Mouse (Mus musculus): Measurements from ENCODE around the gene 5430419D17Rik.

The 5430419D17Rik gene

GRCm38 (mm10) chr7:131317587-131317986, 143.4 kb downstream of the 5430419D17Rik start:
- DNase-seq (ENCODE audit: low spot score): no peak

DNA sequence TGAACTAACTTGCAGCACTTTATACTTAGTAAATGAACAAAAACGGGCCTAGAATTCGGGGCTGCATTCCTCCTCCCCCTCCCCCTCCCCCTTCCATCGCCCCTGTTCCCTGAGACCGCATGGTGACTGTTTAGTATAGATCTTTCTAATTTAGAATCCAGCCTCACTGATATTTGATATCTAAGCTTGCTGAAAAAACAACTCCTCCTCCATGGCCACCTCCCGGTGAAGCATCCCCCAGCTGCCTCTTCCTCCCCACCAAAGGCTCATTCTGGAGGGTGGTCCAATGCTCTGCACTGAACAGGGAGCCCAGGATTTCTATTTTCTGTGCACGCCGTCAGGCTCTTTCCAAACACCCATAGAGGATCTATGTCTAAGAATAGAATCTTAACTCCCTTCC, 144.1 kb downstream of the 5430419D17Rik start:
- no peak for DNase-seq (ENCODE audit: low spot score)

DNA sequence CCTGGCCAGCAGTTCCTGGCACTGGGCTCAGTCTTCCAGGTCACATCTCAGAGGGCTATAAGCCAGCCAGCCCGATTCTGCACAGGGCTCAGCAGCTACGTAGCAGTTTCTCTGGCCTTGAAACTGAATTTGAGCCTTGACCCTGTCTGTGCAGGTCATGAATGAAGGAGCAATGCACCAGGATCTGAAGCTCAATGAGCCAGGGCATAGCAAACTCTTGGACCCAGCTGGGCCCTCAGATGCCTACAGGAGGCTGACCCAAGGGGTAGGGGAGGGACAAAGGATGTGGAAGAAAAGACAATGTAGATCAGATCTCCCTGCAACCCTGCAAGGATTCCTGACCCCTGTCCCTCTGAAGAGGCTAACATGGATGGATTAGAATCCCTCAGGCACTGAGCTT, 148.0 kb downstream of the 5430419D17Rik start, which contains the start of gene Cuzd1:
Gene Cuzd1 (minus strand): TSS at position 101 of the 400 bp plus-strand sequence.
- DNase-seq (ENCODE audit: low spot score): no peak

GRCm38 (mm10) chr7:131327054-131327453, 152.9 kb downstream of the 5430419D17Rik start:
- DNase-seq (ENCODE audit: low spot score): no peak

DNA sequence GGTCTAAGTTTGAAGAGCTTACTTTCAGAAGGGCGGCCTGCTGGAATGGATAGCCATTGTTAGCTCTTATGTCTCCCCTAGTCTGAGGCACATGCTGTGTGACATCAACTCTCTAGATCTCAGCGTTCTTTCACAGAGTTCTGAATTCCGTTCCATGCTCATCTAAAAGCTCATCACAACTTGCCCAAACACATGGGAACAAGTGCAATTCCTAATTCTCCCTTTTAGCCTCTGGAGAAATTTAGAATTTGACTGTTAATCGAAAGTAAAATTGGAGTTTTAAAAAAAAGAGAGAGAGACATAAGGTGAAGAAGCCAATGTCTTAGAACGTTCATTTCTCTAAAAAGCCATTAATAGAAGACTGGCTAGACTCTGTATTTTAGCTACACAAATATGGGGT, 155.2 kb downstream of the 5430419D17Rik start, which contains the start of gene Fam24b:
Gene Fam24b (minus strand): TSS at position 101 of the 400 bp plus-strand sequence.
- no peak for DNase-seq (ENCODE audit: low spot score)

DNA sequence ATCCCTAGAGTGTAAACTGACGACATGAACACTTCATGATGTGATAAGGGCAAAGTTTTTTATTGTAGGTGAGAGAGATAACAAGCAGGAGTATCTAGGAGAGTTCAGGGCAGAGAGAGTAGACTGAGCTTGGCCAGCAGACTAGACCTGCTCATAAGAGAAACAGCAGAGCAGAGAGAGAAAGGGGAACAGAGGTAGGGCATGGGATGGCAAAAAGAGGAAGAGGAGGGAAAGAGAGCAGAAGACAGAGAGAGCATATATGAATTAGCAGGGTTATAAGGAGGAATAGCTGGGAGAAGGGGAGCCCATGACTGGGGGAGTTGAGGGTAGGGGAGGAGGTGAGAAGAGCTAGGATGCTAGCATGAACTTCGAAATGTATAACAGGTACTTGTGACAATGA, 157.5 kb downstream of the 5430419D17Rik start:
- no peak for DNase-seq (ENCODE audit: low spot score)

DNA sequence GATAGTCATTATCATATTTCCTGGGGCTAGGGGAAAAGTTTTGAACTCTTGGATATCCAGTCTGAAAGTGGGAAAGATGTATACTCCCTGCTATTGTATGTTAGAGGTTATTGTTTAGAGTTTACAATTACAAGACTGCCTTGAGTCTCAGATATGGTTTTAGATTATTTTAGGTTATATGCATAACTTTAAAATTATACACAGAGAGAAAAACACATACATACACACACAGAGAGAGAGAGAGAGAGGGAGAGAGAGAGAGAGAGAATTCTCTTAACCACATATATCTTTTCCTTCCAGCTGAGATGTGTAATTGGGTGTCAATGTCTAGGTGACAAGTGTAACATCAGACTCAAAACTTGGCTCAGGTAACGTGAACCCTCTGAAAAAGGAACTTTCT, 159.4 kb downstream of the 5430419D17Rik start, which contains the start of gene Fam24a:
Gene Fam24a (plus strand): TSS at position 301 of the 400 bp plus-strand sequence.
- no peak for DNase-seq (ENCODE audit: low spot score)

GRCm38 (mm10) chr7:131337502-131338068, 163.4 kb downstream of the 5430419D17Rik start:
- DNase-seq (ENCODE audit: low spot score): no peak

- no peak for DNase-seq (ENCODE audit: low spot score)
Observed at GRCm38 (mm10) chr7:131345856-131346541, 171.8 kb downstream of the 5430419D17Rik start.

Measured in ovary, postnatal 10 days (tissue).